Mouse (Mus musculus): Measurements from ENCODE around the gene Mllt11.

- TF ChIP-seq POLR2A (IDR thresholded peaks at IDR 0.05; ENCODE audit: insufficient read depth, low read length) (no peak), CTCF (IDR thresholded peaks at IDR 0.05; ENCODE audit: low read depth, low read length) (no peak), EP300 (IDR thresholded peaks at IDR 0.05; ENCODE audit: insufficient read depth, low read depth, low read length) (no peak)
Observed at GRCm38 (mm10) chr3:95239022-95239421, 7.1 kb upstream of the Mllt11 start.
